Mouse (Mus musculus) liver, postnatal 0 days (tissue): ENCODE data around the gene Zfp933.

Experiments used
- CTCF ChIP-seq: sonication (generic); IDR thresholded peaks from 2 replicates; pipeline ENCODE4 v1.5.1; 2016; ENCODE audit warnings: antibody characterized with exemption, low read depth
- EP300 ChIP-seq: IDR thresholded peaks from 2 replicates; pipeline ENCODE4 v1.6.1; 2016; ENCODE audit warnings: antibody characterized with exemption, low read depth, mild to moderate bottlenecking

DNA sequence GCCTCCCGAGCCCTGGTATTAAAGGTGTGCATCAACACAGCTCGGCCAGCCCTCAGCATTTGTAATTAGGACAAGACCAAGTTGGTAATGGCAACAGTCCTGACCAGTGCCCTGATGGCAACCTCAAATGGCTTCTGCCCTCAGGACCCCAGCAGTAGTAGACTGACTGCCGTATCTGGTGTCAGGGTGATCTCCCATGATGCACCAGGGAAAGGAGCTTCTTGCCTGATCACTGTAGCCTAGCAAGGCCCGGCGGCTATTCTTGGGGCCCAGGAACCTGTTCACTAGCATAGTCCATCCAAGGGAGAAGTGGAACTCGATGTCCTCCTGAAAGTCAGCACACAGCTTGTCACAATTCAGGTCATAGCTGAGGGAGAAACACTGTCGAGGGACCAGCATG, 33.6 kb upstream of the Zfp933 start:
- TF ChIP-seq CTCF (no peak), EP300 (no peak)
